8 mouse cellular contexts compared by ENCODE assay signal in genomic region chr15:96284711-96285322, GRCm38 (mm10). TPM values are rescaled to one million over a fixed set of nuclear protein-coding genes. Genes with fewer than 3 reads are reported as not detected.
DNase-seq lines count a peak whose midpoint lies in the region; ATAC-seq and TF ChIP-seq lines count a peak whose summit lies in the region.

No protein-coding gene starts in this region.

- H3K27ac ChIP-seq in forebrain, embryonic 12.5 days, result peak overlapping the region; percentile 100
- peak overlapping the region; percentile 100 for H3K27ac ChIP-seq in hindbrain, embryonic 16.5 days (ENCODE audit: low read depth, low read length)
- H3K27ac ChIP-seq in limb, embryonic 14.5 days (replicated peaks; ENCODE audit: low read depth, low read length), result peak overlapping the region; percentile 100

- peak overlapping the region; percentile 99 for H3K9ac ChIP-seq in forebrain, embryonic 12.5 days
- H3K9ac ChIP-seq in hindbrain, embryonic 16.5 days (ENCODE audit: low read depth, low read length), result peak overlapping the region; percentile 100
- H3K9ac ChIP-seq in limb, embryonic 14.5 days (ENCODE audit: low read depth, low read length, severe bottlenecking), result peak overlapping the region; percentile 99

- WGBS in forebrain, embryonic 12.5 days, result under 1% methylated on average over 62 of the region's 67 CpGs
- under 1% methylated on average over 45 of the region's 67 CpGs for WGBS in hindbrain, embryonic 16.5 days
- WGBS in limb, embryonic 14.5 days, result under 1% methylated on average over 51 of the region's 67 CpGs

- H3K36me3 ChIP-seq in forebrain, embryonic 12.5 days (replicated peaks), result peaks cover 17% of the 10 kb centered on the region
- no peaks in the 10 kb centered on the region for H3K36me3 ChIP-seq in hindbrain, embryonic 16.5 days (ENCODE audit: control insufficient read depth, insufficient read depth, low read length)
- peaks cover 22% of the 10 kb centered on the region for H3K36me3 ChIP-seq in limb, embryonic 14.5 days (ENCODE audit: control insufficient read depth, insufficient read depth, low read length)
- H3K36me3 ChIP-seq in myocyte (ENCODE audit: control insufficient read depth, insufficient read depth), result peaks cover 6% of the 10 kb centered on the region

- TF ChIP-seq POLR2A in limb, embryonic 14.5 days (IDR thresholded peaks at IDR 0.05; ENCODE audit: borderline replicate concordance, extremely low read depth, insufficient read depth, insufficient read length), result no peak
- TF ChIP-seq POLR2A in myocyte (IDR thresholded peaks at IDR 0.05; ENCODE audit: insufficient read length, low read depth), result peak; percentile 50

- no peaks in the 10 kb centered on the region for H3K27me3 ChIP-seq in forebrain, embryonic 12.5 days
- no peaks in the 10 kb centered on the region for H3K27me3 ChIP-seq in hindbrain, embryonic 16.5 days (replicated peaks; ENCODE audit: control insufficient read depth, insufficient read depth, low read length)
- no peaks in the 10 kb centered on the region for H3K27me3 ChIP-seq in limb, embryonic 14.5 days (ENCODE audit: control insufficient read depth, insufficient read depth, low read length)
- H3K27me3 ChIP-seq in myocyte (ENCODE audit: control insufficient read depth, insufficient read depth, insufficient read length), result no peaks in the 10 kb centered on the region

- 0 out of 2 replicates have a peak, but pooled peaks cover 4% of the 10 kb centered on the region for H3K9me3 ChIP-seq in forebrain, embryonic 12.5 days
- no peaks in the 10 kb centered on the region for H3K9me3 ChIP-seq in hindbrain, embryonic 16.5 days (ENCODE audit: control insufficient read depth, low read length)
- no peaks in the 10 kb centered on the region for H3K9me3 ChIP-seq in limb, embryonic 14.5 days (ENCODE audit: control insufficient read depth, low read length)

- ATAC-seq in forebrain, embryonic 12.5 days (ENCODE audit: low FRiP score), result peak; percentile 50
- ATAC-seq in hindbrain, embryonic 16.5 days, result peak; percentile 46
- ATAC-seq in limb, embryonic 14.5 days (ENCODE audit: low FRiP score, low read depth), result peak; percentile 16; the same call in 1 of the 2 replicates

- peak overlapping the region; percentile 84 for H3K4me2 ChIP-seq in forebrain, embryonic 12.5 days
- H3K4me2 ChIP-seq in hindbrain, embryonic 16.5 days (ENCODE audit: low read length), result peak overlapping the region; percentile 74
- peak overlapping the region; percentile 82 for H3K4me2 ChIP-seq in limb, embryonic 14.5 days (replicated peaks; ENCODE audit: low read depth, low read length, severe bottlenecking)
- H3K4me2 ChIP-seq in myocyte (ENCODE audit: low read depth), result peak overlapping the region; percentile 76

- H3ac ChIP-seq in myocyte (ENCODE audit: control insufficient read depth, insufficient read length), result peak overlapping the region; percentile 87

- peak overlapping the region; percentile 92 for H3K4me3 ChIP-seq in forebrain, embryonic 12.5 days (replicated peaks)
- H3K4me3 ChIP-seq in hindbrain, embryonic 16.5 days (ENCODE audit: low read length), result peak overlapping the region; percentile 80
- peak overlapping the region; percentile 92 for H3K4me3 ChIP-seq in limb, embryonic 14.5 days (replicated peaks; ENCODE audit: low read length)
- peak overlapping the region; percentile 73 for H3K4me3 ChIP-seq in myocyte

- H3K79me2 ChIP-seq in myocyte (ENCODE audit: control insufficient read depth, insufficient read depth), result peaks cover 66% of the 10 kb centered on the region

- peak; percentile 33 to 52 for DNase-seq in layer of hippocampus, adult 18-20 months (ENCODE audit: low spot score in 2 of 2)
- no peak for DNase-seq in layer of hippocampus, adult 9-10 months (ENCODE audit: low spot score)
- DNase-seq in R1 (ENCODE audit: low read depth, low spot score), result peak; percentile 42
- DNase-seq in limb, embryonic 14.5 days (ENCODE audit: low spot score), result no peak
- DNase-seq in urinary bladder, postnatal 36 days (ENCODE audit: low spot score in 2 of 2), result peak; percentile 32 to 35

- peaks cover 35% of the 10 kb centered on the region for H3K4me1 ChIP-seq in forebrain, embryonic 12.5 days
- peaks cover 20% of the 10 kb centered on the region for H3K4me1 ChIP-seq in hindbrain, embryonic 16.5 days (ENCODE audit: control insufficient read depth, insufficient read depth, low read depth, low read length)
- H3K4me1 ChIP-seq in limb, embryonic 14.5 days (ENCODE audit: control insufficient read depth, insufficient read depth, low read length), result peaks cover 19% of the 10 kb centered on the region

TF ChIP-seq in myocyte, 11 proteins besides CTCF, POLR2A, EP300 and RAD21:
- TF ChIP-seq TCF3 (IDR thresholded peaks at IDR 0.05; ENCODE audit: insufficient read length, low read depth) (no peak), SRF (IDR thresholded peaks at IDR 0.05; ENCODE audit: control insufficient read depth, insufficient read length, low read depth) (no peak), POLR2AphosphoS2 (IDR thresholded peaks at IDR 0.05; ENCODE audit: insufficient read length, low read depth) (peak; percentile 57), MYOG (IDR thresholded peaks at IDR 0.05; ENCODE audit: control insufficient read depth in 1 of 3, insufficient read depth in 1 of 3, insufficient read length in 2 of 3, low read depth in 2 of 3) (no peak), MAX (IDR thresholded peaks at IDR 0.05; ENCODE audit: low read depth) (no peak), REST (IDR thresholded peaks at IDR 0.05; ENCODE audit: insufficient read depth, insufficient read length) (no peak)

RNA-seq across cellular contexts. Expression of gene Arid2, which starts 2.5 kb away (rescaled TPM):
- total RNA-seq in layer of hippocampus, adult 18-20 months (2021), result 10 to 100 TPM; 33.5 to 34.2 TPM
- polyA plus RNA-seq in forebrain, embryonic 12.5 days (2016; fragmentation: Nextera tagmentation; extraction: Ambion mirVana), result 38.7 and 41.7 TPM in 2 replicates
- polyA plus RNA-seq in hindbrain, embryonic 16.5 days (2015; fragmentation: Nextera tagmentation; extraction: Ambion mirVana), result 15.0 and 17.5 TPM in 2 replicates
- 30.9 and 35.9 TPM in 2 replicates for polyA plus RNA-seq in limb, embryonic 14.5 days (2012; rRNA removed)
- 28.7 and 32.7 TPM in 2 replicates for polyA plus RNA-seq in limb, embryonic 14.5 days (2014; fragmentation: Nextera tagmentation; extraction: Ambion mirVana)
- 9.3 TPM for polyA plus RNA-seq in myocyte (2012; fragmentation: generic; extraction: Trizol)

Comparison
In these comparisons a context has a peak if more than half of its experiments do, and no peak if none do; other contexts are left out.
1. DNase-seq: peak in layer of hippocampus, adult 18-20 months (2 of 2), R1 (single experiment) and urinary bladder, postnatal 36 days (2 of 2); none in layer of hippocampus, adult 9-10 months (single experiment) and limb, embryonic 14.5 days (single experiment).
2. Peak in every context shown above with its lines, with median percentiles within 50 percentile points of each other: ATAC-seq, H3K27ac ChIP-seq, H3K4me2 ChIP-seq, H3K4me3 ChIP-seq and H3K9ac ChIP-seq.